In the genomic region with DNA sequence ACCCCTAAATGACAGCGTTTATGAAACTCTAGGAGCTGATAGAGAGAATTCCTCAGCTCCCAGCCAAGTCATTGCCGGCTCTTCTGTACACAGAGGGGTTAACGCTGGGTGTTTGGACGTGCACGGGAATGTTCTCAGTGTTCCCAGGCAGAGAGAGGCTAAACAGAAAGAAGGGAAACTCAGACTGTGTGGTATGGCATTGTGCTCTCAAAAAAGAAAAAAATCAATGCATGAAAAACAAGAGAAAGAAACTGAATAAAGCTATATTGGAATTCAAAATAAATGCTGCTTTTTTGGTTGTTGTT, we compare ENCODE assay signal across 13 mouse cellular contexts.
DNase-seq lines count a peak whose midpoint lies in the region; ATAC-seq and TF ChIP-seq lines count a peak whose summit lies in the region.
"Had no signal": no experiment of that assay in that cellular context is flagged by ENCODE, and none has a peak within 500 bp of the region (broad histone marks: within the 10 kb centered on the region; RNA-seq: fewer than 3 reads in every experiment).

No protein-coding gene starts in this region.

- H3K9ac ChIP-seq in hindbrain, embryonic 12.5 days: no peak overlapping the region
- no peak overlapping the region for H3K9ac ChIP-seq in hindbrain, embryonic 16.5 days (ENCODE audit: low read depth, low read length)
- H3K9ac ChIP-seq in lung, postnatal 0 days (replicated peaks; ENCODE audit: low read depth): no peak overlapping the region
- no peak overlapping the region for H3K9ac ChIP-seq in embryonic facial prominence, embryonic 15.5 days
- H3K9ac ChIP-seq in stomach, embryonic 16.5 days (ENCODE audit: low read length): no peak overlapping the region

- DNase-seq in lung, postnatal 0 days (ENCODE audit: low spot score): peak; percentile 60
- DNase-seq in lung, postnatal 36 days: no peak
- no peak for DNase-seq in adrenal gland, adult 18-20 months (ENCODE audit: low spot score in 2 of 2)
- DNase-seq: cerebellum, adult 11-12 months; gastrocnemius, postnatal 36 days; layer of hippocampus, postnatal 36 days had no signal

- 0 out of 2 replicates have a peak, but pooled peaks cover 2% of the 10 kb centered on the region for H3K4me1 ChIP-seq in hindbrain, embryonic 12.5 days
- no peaks in the 10 kb centered on the region for H3K4me1 ChIP-seq in hindbrain, embryonic 16.5 days (ENCODE audit: control insufficient read depth, insufficient read depth, low read depth, low read length)
- peaks cover 9% of the 10 kb centered on the region; the same call in 1 of the 2 replicates for H3K4me1 ChIP-seq in lung, postnatal 0 days (ENCODE audit: insufficient read depth, low read depth, low read length)
- peaks cover 29% of the 10 kb centered on the region for H3K4me1 ChIP-seq in embryonic facial prominence, embryonic 15.5 days
- peaks cover 8% of the 10 kb centered on the region for H3K4me1 ChIP-seq in stomach, embryonic 16.5 days (ENCODE audit: control insufficient read depth, insufficient read depth, low read length)

- ATAC-seq in hindbrain, embryonic 12.5 days (ENCODE audit: low FRiP score): no peak
- no peak for ATAC-seq in hindbrain, embryonic 16.5 days
- peak; percentile 65 for ATAC-seq in lung, postnatal 0 days
- ATAC-seq in embryonic facial prominence, embryonic 15.5 days (ENCODE audit: insufficient number of reproducible peaks, low FRiP score, low TSS enrichment, low read depth): peak; percentile 80
- peak; percentile 89 for ATAC-seq in stomach, embryonic 16.5 days (ENCODE audit: insufficient read depth, low FRiP score)
- ATAC-seq: forebrain, embryonic 16.5 days; inflammation-experienced regulatory T-cells, adult 6 months had no signal

- no peak overlapping the region for H3K4me2 ChIP-seq in hindbrain, embryonic 12.5 days (replicated peaks)
- no peak overlapping the region for H3K4me2 ChIP-seq in hindbrain, embryonic 16.5 days (ENCODE audit: low read length)
- H3K4me2 ChIP-seq in lung, postnatal 0 days (replicated peaks; ENCODE audit: low read depth, low read length): no peak overlapping the region
- H3K4me2 ChIP-seq in embryonic facial prominence, embryonic 15.5 days (replicated peaks): no peak overlapping the region
- no peak overlapping the region for H3K4me2 ChIP-seq in stomach, embryonic 16.5 days (ENCODE audit: low read depth, low read length)

- H3K36me3 ChIP-seq in hindbrain, embryonic 12.5 days: no peaks in the 10 kb centered on the region
- no peaks in the 10 kb centered on the region for H3K36me3 ChIP-seq in hindbrain, embryonic 16.5 days (ENCODE audit: control insufficient read depth, insufficient read depth, low read length)
- no peaks in the 10 kb centered on the region for H3K36me3 ChIP-seq in lung, postnatal 0 days (ENCODE audit: insufficient read depth, low read length)
- H3K36me3 ChIP-seq in embryonic facial prominence, embryonic 15.5 days: no peaks in the 10 kb centered on the region
- H3K36me3 ChIP-seq in stomach, embryonic 16.5 days (ENCODE audit: control insufficient read depth, insufficient read depth, low read length): no peaks in the 10 kb centered on the region

- H3K27ac ChIP-seq in hindbrain, embryonic 12.5 days: 0 out of 2 replicates have a peak overlapping the region, but pooled peaks have one; percentile 60
- no peak overlapping the region; the same call in 1 of the 2 replicates for H3K27ac ChIP-seq in hindbrain, embryonic 16.5 days (ENCODE audit: low read depth, low read length)
- H3K27ac ChIP-seq in lung, postnatal 0 days (ENCODE audit: low read length): peak overlapping the region; percentile 34
- peak overlapping the region; percentile 94 for H3K27ac ChIP-seq in embryonic facial prominence, embryonic 15.5 days (replicated peaks)
- H3K27ac ChIP-seq in stomach, embryonic 16.5 days (ENCODE audit: low read length): peak overlapping the region; percentile 96

- H3K4me3 ChIP-seq in hindbrain, embryonic 12.5 days: no peak overlapping the region
- H3K4me3 ChIP-seq in hindbrain, embryonic 16.5 days (ENCODE audit: low read length): no peak overlapping the region
- no peak overlapping the region for H3K4me3 ChIP-seq in lung, postnatal 0 days (ENCODE audit: low read depth, low read length)
- no peak overlapping the region for H3K4me3 ChIP-seq in embryonic facial prominence, embryonic 15.5 days (replicated peaks)
- no peak overlapping the region for H3K4me3 ChIP-seq in stomach, embryonic 16.5 days (replicated peaks; ENCODE audit: low read length)

- WGBS in hindbrain, embryonic 12.5 days: 42% methylated on average over 5 of the region's 5 CpGs
- WGBS in hindbrain, embryonic 16.5 days: 37% methylated on average over 5 of the region's 5 CpGs
- 9% methylated on average over 5 of the region's 5 CpGs for WGBS in lung, postnatal 0 days
- 12% methylated on average over 5 of the region's 5 CpGs for WGBS in embryonic facial prominence, embryonic 15.5 days
- WGBS in stomach, embryonic 16.5 days: 7% methylated on average over 5 of the region's 5 CpGs

- H3K27me3 ChIP-seq in hindbrain, embryonic 12.5 days: no peaks in the 10 kb centered on the region
- no peaks in the 10 kb centered on the region for H3K27me3 ChIP-seq in hindbrain, embryonic 16.5 days (replicated peaks; ENCODE audit: control insufficient read depth, insufficient read depth, low read length)
- H3K27me3 ChIP-seq in lung, postnatal 0 days (replicated peaks; ENCODE audit: insufficient read depth, low read length): no peaks in the 10 kb centered on the region
- no peaks in the 10 kb centered on the region for H3K27me3 ChIP-seq in embryonic facial prominence, embryonic 15.5 days
- H3K27me3 ChIP-seq in stomach, embryonic 16.5 days (ENCODE audit: control insufficient read depth, insufficient read depth, low read length): no peaks in the 10 kb centered on the region
- H3K27me3 ChIP-seq: CH12.LX had no signal

- no peak for TF ChIP-seq EP300 in lung, postnatal 0 days (IDR thresholded peaks at IDR 0.05)

- no peak for TF ChIP-seq CTCF in lung, postnatal 0 days (IDR thresholded peaks at IDR 0.05)

- H3K9me3 ChIP-seq in hindbrain, embryonic 12.5 days (replicated peaks): no peaks in the 10 kb centered on the region
- H3K9me3 ChIP-seq in hindbrain, embryonic 16.5 days (ENCODE audit: control insufficient read depth, low read length): no peaks in the 10 kb centered on the region
- no peaks in the 10 kb centered on the region for H3K9me3 ChIP-seq in lung, postnatal 0 days (ENCODE audit: low read length)
- H3K9me3 ChIP-seq in embryonic facial prominence, embryonic 15.5 days (replicated peaks): no peaks in the 10 kb centered on the region
- no peaks in the 10 kb centered on the region for H3K9me3 ChIP-seq in stomach, embryonic 16.5 days (replicated peaks; ENCODE audit: control insufficient read depth, low read length)

Comparison
In these comparisons a context has a peak if more than half of its experiments do, and no peak if none do; other contexts are left out.
1. ATAC-seq: peak in lung, postnatal 0 days (single experiment), embryonic facial prominence, embryonic 15.5 days (single experiment) and stomach, embryonic 16.5 days (single experiment); none in hindbrain, embryonic 12.5 days (single experiment) and hindbrain, embryonic 16.5 days (single experiment).